Mouse (Mus musculus) hindbrain, embryonic 10.5 days (tissue): ENCODE data around the gene Tpd52l2. TPM values are rescaled to one million over a fixed set of nuclear protein-coding genes. Genes with fewer than 3 reads are reported as not detected.
A peak's percentile ranks its signal among the peaks of the same experiment; 100 is the strongest.

ENCODE experiments used
- DNase-seq: peaks from one replicate; pipeline ENCODE4 v3.0.0-alpha.2; 2017; ENCODE audit warnings: low spot score
- H3K27ac ChIP-seq: fragments of 300-500 bp; sonication (generic); 2 replicates; pipeline ENCODE4 v1.5.1; 2016; ENCODE audit warnings: mild to moderate bottlenecking, moderate library complexity
- H3K27me3 ChIP-seq: fragments of 300-500 bp; sonication (generic); 2 replicates; pipeline ENCODE4 v1.6.1; 2016; ENCODE audit warnings: mild to moderate bottlenecking; ENCODE audit not compliant: poor library complexity, insufficient read depth, severe bottlenecking
- H3K36me3 ChIP-seq: fragments of 300-500 bp; sonication (generic); 2 replicates; pipeline ENCODE4 v1.6.1; 2016; ENCODE audit warnings: mild to moderate bottlenecking, moderate library complexity
- H3K4me1 ChIP-seq: fragments of 300-500 bp; sonication (generic); replicated peaks from 2 replicates; pipeline ENCODE4 v1.6.1; 2016; ENCODE audit warnings: mild to moderate bottlenecking
- H3K4me3 ChIP-seq: fragments of 300-500 bp; sonication (generic); 2 replicates; pipeline ENCODE4 v1.5.1; 2016; ENCODE audit warnings: mild to moderate bottlenecking, moderate library complexity
- H3K9me3 ChIP-seq: fragments of 300-500 bp; sonication (generic); 2 replicates; pipeline ENCODE4 v1.6.1; 2016; ENCODE audit warnings: mild to moderate bottlenecking, moderate library complexity
- WGBS: fragments of 180-500 bp; shearing (Covaris S2); methylation state at CpG from one replicate; pipeline ENCODE4 v1.1.7; 2016; 5-methylcytosine and 5-hydroxymethylcytosine counted together
- polyA plus RNA-seq: library from polyadenylated mRNA; unstranded; fragments of >200 nt; fragmentation: Nextera tagmentation; extraction: Ambion mirVana; gene quantifications from 2 replicates; pipeline ENCODE4 v1.2.1, GENCODE M21; 2016

Tpd52l2 gene
- polyA plus RNA-seq, 1 experiment from 2014 or later = 161 TPM

DNA sequence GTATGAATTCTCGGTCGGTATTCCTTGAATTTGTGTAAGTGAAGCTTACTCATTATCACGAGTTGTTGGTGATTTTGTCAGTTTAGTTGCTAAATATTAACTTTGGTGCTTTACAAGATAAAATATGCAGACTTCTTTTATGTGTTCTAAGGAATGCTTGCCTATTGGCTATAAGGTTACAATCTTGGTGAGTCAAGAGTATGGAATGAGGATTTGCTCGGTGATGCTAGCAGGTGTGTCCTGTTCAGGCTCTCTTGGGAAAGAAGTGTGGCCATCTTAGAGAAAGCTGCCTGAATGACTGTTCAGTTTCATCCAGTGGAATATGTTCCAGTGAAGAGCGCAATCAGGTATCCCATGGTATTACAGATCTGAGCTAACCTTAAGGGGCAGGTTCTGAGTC, 28.6 kb downstream of the Tpd52l2 start:
- DNase-seq = no peak
- peaks cover 14% of the 10 kb centered on the region for H3K4me1 ChIP-seq
- H3K4me3 ChIP-seq = no peak overlapping the region
- no peaks in the 10 kb centered on the region for H3K27me3 ChIP-seq
- peaks cover under 1% of the 10 kb centered on the region; the same call in 1 of the 2 replicates for H3K9me3 ChIP-seq
- H3K27ac ChIP-seq = no peak overlapping the region
- peaks cover 62% of the 10 kb centered on the region for H3K36me3 ChIP-seq
- WGBS = 95% methylated on average over 5 of the region's 5 CpGs

DNA sequence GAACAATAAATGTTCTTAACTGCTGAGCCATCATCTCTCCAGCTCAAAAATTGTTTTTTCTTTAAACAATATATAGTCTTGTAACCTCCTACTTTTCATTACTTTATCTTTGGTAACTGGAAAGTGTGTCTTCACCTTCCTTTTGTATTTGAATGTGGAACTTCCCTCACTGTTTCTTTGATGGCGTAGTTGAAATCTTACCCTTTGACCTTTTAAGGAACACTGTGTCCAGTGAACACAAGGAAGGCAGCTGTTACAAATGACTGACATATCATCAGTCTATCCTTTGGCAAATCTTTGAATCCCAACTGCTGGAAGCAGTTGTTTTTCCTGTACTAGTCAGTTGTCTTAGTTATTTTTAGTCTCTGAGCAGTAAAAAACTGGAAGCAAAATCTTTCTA, 32.1 kb downstream of the Tpd52l2 start:
- WGBS = 93% methylated on average over 1 of the region's 1 CpGs
- no peaks in the 10 kb centered on the region for H3K27me3 ChIP-seq
- peaks cover 74% of the 10 kb centered on the region for H3K36me3 ChIP-seq
- peaks cover 10% of the 10 kb centered on the region; the same call in 1 of the 2 replicates for H3K9me3 ChIP-seq
- no peaks in the 10 kb centered on the region for H3K4me1 ChIP-seq
- H3K4me3 ChIP-seq = no peak overlapping the region
- no peak overlapping the region for H3K27ac ChIP-seq
- no peak for DNase-seq

DNA sequence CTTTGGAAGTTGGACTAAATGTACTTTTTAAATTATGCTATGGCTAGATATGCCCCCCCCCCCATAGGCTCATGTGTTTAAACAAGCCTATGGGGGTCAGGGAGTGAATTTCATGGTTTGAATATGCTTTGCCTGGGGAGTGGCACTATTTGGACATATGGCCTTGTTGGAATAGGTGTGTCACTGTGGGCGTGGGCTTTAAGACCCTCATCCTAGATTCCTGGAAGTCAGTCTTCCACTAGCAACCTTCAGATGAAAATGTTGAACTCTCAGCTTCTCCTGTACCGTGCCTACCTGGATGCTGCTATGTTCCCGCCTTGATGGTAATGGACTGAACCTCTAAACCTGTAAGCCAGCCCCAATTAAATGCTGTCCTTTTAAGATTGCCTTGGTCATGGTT, 35.6 kb downstream of the Tpd52l2 start:
- Histone ChIP-seq H3K27me3 (no peaks in the 10 kb centered on the region), H3K36me3 (peaks cover 53% of the 10 kb centered on the region), H3K4me3 (no peak overlapping the region), H3K27ac (no peak overlapping the region), H3K9me3 (peaks cover 10% of the 10 kb centered on the region; the same call in 1 of the 2 replicates), H3K4me1 (peaks cover 2% of the 10 kb centered on the region)
- DNase-seq = no peak
- 95% methylated on average over 3 of the region's 3 CpGs for WGBS

DNA sequence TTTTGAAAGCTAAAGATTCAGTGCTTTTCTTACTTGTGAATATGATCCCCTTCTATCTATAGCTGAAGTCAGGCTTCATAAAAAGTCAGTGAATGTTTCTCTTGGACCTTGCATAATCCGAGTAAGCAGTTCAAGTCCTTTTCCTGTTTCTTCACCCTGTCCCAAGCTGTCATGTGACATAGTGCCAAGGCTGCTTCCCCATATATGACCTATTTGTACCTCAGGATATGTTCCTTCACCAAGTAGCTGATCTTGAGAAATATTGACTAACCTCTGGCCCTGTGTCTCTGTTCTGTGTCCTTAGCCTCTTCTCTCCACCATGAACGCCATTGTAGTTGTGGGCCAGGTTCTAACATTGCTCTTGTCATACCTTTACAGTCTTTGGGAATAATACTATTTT, 39.5 kb downstream of the Tpd52l2 start:
- no peaks in the 10 kb centered on the region for H3K27me3 ChIP-seq
- DNase-seq = no peak
- no peak overlapping the region for H3K4me3 ChIP-seq
- WGBS = 90% methylated on average over 2 of the region's 2 CpGs
- peaks cover 25% of the 10 kb centered on the region for H3K36me3 ChIP-seq
- H3K9me3 ChIP-seq = 0 out of 2 replicates have a peak, but pooled peaks cover 3% of the 10 kb centered on the region
- peaks cover 6% of the 10 kb centered on the region for H3K4me1 ChIP-seq
- no peak overlapping the region for H3K27ac ChIP-seq

DNA sequence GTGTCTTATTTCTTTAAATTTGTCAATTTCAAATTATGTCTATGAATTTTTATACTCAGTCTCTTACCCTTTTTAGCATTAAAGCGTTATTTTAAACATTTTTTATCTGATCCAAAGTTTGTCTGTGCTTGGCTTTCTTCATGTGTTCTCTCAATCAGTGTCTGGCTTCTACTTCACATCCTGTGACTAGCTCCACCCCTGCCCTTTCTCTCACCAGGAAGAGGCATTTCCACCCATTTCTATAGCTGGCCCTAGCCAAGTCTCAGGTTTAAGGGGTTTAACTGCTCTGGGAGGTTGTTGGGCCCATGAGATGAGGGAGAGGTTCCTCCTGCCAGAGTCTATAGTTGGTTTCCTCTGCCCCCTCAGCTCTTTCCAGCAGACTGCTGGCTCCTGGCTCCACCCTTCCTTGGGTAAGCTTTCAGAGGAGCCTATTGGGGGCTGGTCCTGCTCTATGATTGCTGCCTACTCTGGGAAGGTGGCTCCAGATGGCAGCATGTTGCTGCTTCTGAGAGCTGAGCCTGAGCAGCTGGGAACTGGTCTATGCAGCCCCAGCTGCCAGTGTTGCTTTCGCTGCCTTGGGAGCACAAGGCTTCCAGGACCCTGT, 40.6 kb downstream of the Tpd52l2 start:
- Histone ChIP-seq H3K36me3 (peaks cover 20% of the 10 kb centered on the region), H3K27me3 (no peaks in the 10 kb centered on the region), H3K27ac (peak overlapping the region; percentile 3; the same call in 1 of the 2 replicates), H3K9me3 (no peaks in the 10 kb centered on the region), H3K4me1 (peaks cover 6% of the 10 kb centered on the region), H3K4me3 (no peak overlapping the region)
- 91% methylated on average over 2 of the region's 2 CpGs for WGBS
- peak; percentile 20 for DNase-seq

DNA sequence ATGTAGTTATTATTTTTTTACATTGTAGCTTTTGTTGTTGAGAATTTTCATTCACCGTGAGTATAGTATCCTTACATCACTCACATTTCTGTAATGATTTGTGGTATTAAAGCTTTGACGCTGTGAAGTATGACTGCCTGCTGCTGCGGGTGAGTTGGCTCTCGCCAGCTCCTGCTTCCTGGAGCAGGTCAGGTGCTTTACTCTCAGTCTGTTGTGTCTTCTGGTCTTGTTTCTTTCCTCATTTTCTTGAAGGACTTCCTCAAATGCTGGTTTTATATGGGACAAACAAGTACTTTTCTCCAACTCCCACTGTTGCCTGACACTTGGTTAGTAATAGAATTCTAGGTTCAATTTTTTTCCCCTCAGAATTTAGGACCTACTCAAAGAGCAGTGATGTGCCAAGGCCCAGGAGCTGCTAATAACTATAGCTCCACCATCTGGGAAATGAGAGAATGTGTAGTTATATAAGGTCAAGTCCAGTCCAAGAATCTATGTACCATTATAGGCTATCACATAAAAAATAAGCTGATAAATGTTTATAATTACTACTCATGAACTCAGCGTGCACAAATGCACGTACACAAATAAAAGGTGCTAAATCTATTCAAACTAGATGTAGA, 44.9 kb downstream of the Tpd52l2 start:
- DNase-seq = no peak
- WGBS = 93% methylated on average over 6 of the region's 6 CpGs
- no peak overlapping the region for H3K4me3 ChIP-seq
- H3K9me3 ChIP-seq = no peaks in the 10 kb centered on the region
- no peaks in the 10 kb centered on the region for H3K27me3 ChIP-seq
- H3K36me3 ChIP-seq = peaks cover 33% of the 10 kb centered on the region
- H3K27ac ChIP-seq = no peak overlapping the region
- peaks cover 6% of the 10 kb centered on the region for H3K4me1 ChIP-seq

DNA sequence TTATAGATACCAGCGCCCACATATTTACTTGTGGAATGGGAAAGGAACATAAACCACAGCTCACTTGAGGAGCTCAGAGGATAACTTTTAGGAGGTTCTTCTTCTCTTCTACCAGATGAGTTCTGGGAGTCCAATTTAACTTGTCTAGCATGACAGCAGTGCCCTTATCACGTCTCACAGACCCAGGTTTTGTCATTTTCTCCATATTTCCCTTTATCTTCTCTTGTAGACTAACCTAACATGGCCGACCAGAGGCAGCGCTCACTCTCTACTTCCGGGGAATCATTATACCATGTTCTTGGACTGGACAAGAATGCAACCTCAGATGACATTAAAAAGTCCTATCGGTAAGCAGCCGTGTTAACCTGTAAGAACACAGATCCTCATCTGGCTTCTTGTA, 49.2 kb downstream of the Tpd52l2 start:
- no peaks in the 10 kb centered on the region for H3K9me3 ChIP-seq
- 95% methylated on average over 7 of the region's 7 CpGs for WGBS
- no peak for DNase-seq
- no peak overlapping the region for H3K4me3 ChIP-seq
- H3K36me3 ChIP-seq = peaks cover 66% of the 10 kb centered on the region
- H3K4me1 ChIP-seq = no peaks in the 10 kb centered on the region
- H3K27me3 ChIP-seq = no peaks in the 10 kb centered on the region
- no peak overlapping the region for H3K27ac ChIP-seq

DNA sequence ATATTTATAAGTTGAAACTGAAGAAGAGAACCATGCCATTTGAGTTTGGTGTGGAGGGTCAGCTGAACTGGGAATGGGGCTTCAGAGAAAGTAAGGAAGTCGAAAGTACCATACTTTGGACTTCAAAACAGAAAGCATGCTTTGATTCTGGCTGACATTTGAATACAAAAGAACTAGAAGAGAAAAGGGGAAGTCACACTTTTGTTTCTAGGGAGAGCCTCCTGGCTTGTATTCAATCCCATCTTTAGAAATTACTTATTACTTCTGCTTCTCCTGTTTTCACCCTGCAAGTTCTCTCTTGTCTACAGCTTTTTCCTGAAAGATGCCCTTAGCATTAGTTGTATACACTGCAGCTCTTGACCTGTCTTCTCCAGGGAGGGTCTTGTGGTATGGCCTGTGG, 51.3 kb downstream of the Tpd52l2 start:
- H3K27me3 ChIP-seq = no peaks in the 10 kb centered on the region
- H3K4me3 ChIP-seq = no peak overlapping the region
- no peak for DNase-seq
- no peaks in the 10 kb centered on the region for H3K9me3 ChIP-seq
- 75% methylated on average over 1 of the region's 1 CpGs for WGBS
- H3K27ac ChIP-seq = no peak overlapping the region
- H3K36me3 ChIP-seq = peaks cover 80% of the 10 kb centered on the region
- H3K4me1 ChIP-seq = no peaks in the 10 kb centered on the region

DNA sequence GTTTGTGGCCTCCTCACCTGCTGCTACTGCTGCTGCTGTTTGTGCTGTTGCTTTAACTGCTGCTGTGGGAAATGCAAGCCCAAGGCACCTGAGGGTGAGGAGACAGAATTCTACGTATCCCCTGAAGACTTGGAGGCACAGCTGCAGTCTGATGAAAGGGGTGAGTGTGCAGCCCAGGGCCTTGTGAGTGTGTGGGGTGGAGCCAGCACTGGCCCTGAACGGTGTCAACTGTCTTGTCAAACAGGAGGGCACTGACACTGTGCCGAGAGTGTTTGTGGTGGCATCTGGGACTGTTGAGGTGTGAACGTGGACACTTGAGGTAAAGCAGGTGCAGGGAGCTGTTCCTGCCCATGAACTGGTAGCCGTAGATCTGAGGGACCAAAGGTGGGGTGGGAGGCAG, 51.7 kb downstream of the Tpd52l2 start:
- Histone ChIP-seq H3K9me3 (no peaks in the 10 kb centered on the region), H3K4me1 (no peaks in the 10 kb centered on the region), H3K4me3 (no peak overlapping the region), H3K27me3 (no peaks in the 10 kb centered on the region), H3K27ac (no peak overlapping the region), H3K36me3 (peaks cover 85% of the 10 kb centered on the region)
- no peak for DNase-seq
- 96% methylated on average over 5 of the region's 5 CpGs for WGBS

DNA sequence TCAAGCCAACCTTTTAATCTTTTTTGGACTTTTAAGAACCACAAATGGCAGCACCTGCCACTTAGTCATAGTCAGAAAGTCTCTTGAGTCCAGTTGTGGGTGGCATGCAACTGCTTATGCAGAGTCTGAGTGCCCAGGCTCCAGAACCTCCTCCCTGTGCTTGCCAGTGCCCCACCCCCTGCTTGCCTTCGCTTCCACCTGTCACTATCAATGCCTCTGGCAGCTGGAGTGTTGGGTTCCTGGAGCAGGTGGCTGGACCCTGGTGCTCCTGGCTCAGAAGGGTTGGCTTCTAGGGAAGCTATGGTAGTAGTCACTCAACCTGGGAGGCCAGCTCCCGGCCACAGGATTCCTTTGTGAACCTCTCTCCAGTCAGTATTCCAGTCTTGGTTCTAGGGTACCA, 53.3 kb downstream of the Tpd52l2 start:
- no peaks in the 10 kb centered on the region for H3K9me3 ChIP-seq
- peaks cover 91% of the 10 kb centered on the region for H3K36me3 ChIP-seq
- no peak overlapping the region for H3K27ac ChIP-seq
- 93% methylated on average over 2 of the region's 2 CpGs for WGBS
- no peak for DNase-seq
- no peaks in the 10 kb centered on the region for H3K4me1 ChIP-seq
- no peaks in the 10 kb centered on the region for H3K27me3 ChIP-seq
- H3K4me3 ChIP-seq = no peak overlapping the region

DNA sequence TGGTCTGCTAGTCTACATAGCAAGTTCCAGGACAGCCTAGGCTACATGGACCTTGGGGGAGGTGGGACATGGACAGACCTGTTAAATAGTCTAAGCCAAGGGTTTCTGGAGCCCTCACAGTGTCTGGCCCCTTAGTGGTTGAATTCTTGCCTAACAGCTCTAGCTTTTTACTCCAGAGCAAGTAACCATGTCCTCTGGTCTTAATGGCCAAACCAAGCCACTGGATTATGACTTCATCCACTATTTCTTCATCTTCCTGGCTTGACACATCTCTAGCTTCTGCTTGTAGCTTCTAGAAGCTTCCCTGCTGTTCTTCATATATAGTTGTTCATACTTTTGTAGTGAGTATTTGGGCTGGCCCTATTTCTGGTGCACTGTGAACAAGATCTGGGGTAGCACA, 56.8 kb downstream of the Tpd52l2 start:
- Histone ChIP-seq H3K36me3 (peaks cover 61% of the 10 kb centered on the region), H3K27ac (no peak overlapping the region), H3K4me1 (no peaks in the 10 kb centered on the region), H3K4me3 (no peak overlapping the region), H3K9me3 (no peaks in the 10 kb centered on the region), H3K27me3 (no peaks in the 10 kb centered on the region)
- DNase-seq = no peak

DNA sequence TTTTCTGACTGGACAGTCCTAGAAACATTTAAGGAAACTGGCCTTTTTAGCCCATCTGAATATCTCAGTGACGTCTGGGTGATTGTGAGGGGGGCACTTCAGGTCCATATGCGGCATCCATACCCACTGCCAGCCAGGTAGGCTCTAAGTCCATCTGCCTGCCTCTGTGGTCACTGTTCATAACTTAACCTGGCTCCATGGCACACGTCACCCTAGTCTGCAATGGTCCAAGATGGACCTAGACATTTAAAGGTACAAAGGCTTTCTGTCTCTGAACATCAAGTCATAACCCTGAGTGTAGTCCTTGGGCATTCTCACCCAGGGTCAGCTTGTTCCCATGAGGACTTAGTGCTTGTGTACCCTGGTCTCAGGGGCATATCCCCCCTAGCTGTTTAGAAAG, 70.4 kb downstream of the Tpd52l2 start:
- DNase-seq = no peak
- 90% methylated on average over 3 of the region's 3 CpGs for WGBS
- no peaks in the 10 kb centered on the region for H3K27me3 ChIP-seq
- H3K4me1 ChIP-seq = peaks cover 5% of the 10 kb centered on the region; the same call in 1 of the 2 replicates
- no peaks in the 10 kb centered on the region for H3K9me3 ChIP-seq
- H3K27ac ChIP-seq = no peak overlapping the region
- H3K4me3 ChIP-seq = no peak overlapping the region
- peaks cover 4% of the 10 kb centered on the region for H3K36me3 ChIP-seq
